Mouse (Mus musculus) limb, embryonic 10.5 days (tissue): ENCODE data around the gene Mvk. TPM values are rescaled to one million over a fixed set of nuclear protein-coding genes. Genes with fewer than 3 reads are reported as not detected.

Experiments
- DNase-seq: peaks from one replicate; pipeline ENCODE4 v3.0.0-alpha.2; 2017; ENCODE audit warnings: low spot score
- H3K27ac ChIP-seq: fragments of 300-500 bp; sonication (generic); 2 replicates; pipeline ENCODE4 v1.5.1; 2016; ENCODE audit warnings: mild to moderate bottlenecking
- H3K27me3 ChIP-seq: fragments of 300-500 bp; sonication (generic); 2 replicates; pipeline ENCODE4 v1.6.1; 2016; ENCODE audit warnings: low read depth, mild to moderate bottlenecking; ENCODE audit not compliant: poor library complexity, severe bottlenecking
- H3K36me3 ChIP-seq: fragments of 300-500 bp; sonication (generic); 2 replicates; pipeline ENCODE4 v1.6.1; 2016; ENCODE audit warnings: mild to moderate bottlenecking, moderate library complexity
- H3K4me1 ChIP-seq: fragments of 300-500 bp; sonication (generic); 2 replicates; pipeline ENCODE4 v1.6.1; 2016
- H3K4me3 ChIP-seq: fragments of 300-500 bp; sonication (generic); 2 replicates; pipeline ENCODE4 v1.5.1; 2016; ENCODE audit warnings: mild to moderate bottlenecking, moderate library complexity
- H3K9me3 ChIP-seq: fragments of 300-500 bp; sonication (generic); replicated peaks from 2 replicates; pipeline ENCODE4 v1.6.1; 2016; ENCODE audit warnings: mild to moderate bottlenecking
- WGBS: fragments of 180-500 bp; shearing (Covaris S2); methylation state at CpG from one replicate; pipeline ENCODE4 v1.1.7; 2016; 5-methylcytosine and 5-hydroxymethylcytosine counted together
- polyA plus RNA-seq: library from polyadenylated mRNA; unstranded; fragments of >200 nt; fragmentation: Nextera tagmentation; extraction: Ambion mirVana; gene quantifications from 2 replicates; pipeline ENCODE4 v1.2.1, GENCODE M21; 2016

Mvk gene
- polyA plus RNA-seq, 1 experiment from 2014 or later: 55.2 TPM

DNA sequence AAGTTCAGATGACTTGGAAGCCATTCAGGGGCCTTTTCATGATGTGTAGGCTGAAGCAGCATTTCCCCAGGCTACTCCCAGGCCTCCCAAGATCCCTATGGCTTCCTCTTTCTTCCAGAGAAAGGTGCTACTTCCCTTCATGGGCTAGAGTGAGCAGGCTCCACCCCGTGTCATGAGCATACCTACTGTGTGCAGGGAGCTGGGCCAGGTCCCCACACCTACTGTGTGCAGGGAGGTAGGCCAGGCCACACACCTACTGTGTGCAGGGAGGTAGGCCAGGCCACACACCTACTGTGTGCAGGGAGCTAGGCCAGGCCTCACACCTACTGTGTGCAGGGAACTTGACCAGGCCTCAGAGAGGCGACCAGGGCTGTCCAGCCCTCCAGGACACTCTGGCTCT is 20.5 kb downstream of the Mvk start:
- 92% methylated on average over 2 of the region's 2 CpGs for WGBS
- no peak overlapping the region for H3K4me3 ChIP-seq
- H3K27me3 ChIP-seq: peaks cover 37% of the 10 kb centered on the region; the same call in 1 of the 2 replicates
- H3K36me3 ChIP-seq: no peaks in the 10 kb centered on the region
- no peak for DNase-seq
- peaks cover 77% of the 10 kb centered on the region for H3K4me1 ChIP-seq
- H3K9me3 ChIP-seq: no peaks in the 10 kb centered on the region
- peak overlapping the region; percentile 20; the same call in 1 of the 2 replicates for H3K27ac ChIP-seq

DNA sequence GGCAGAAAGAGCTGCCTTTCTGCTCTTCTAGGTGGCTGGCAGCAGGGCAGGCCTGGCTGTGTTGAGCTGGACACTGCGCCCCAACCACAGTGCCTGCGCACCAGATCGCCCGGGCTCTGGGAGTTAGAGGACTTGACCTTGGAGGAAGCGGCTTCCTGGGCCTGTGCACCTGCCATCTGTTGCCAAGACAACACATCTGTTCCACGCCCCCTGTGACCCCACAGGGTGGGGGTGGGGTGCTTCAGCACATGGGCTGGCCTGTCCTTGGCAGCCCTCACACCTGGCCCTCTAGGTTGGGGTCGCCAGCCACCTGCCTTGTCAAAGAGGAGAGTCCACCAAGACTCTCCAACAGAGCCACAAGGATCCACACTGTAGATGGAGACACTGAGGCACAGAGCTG is 21.6 kb downstream of the Mvk start:
- peak overlapping the region; percentile 70 for H3K27ac ChIP-seq
- 47% methylated on average over 7 of the region's 7 CpGs for WGBS
- peak; percentile 67 for DNase-seq
- H3K9me3 ChIP-seq: no peaks in the 10 kb centered on the region
- H3K27me3 ChIP-seq: peaks cover 39% of the 10 kb centered on the region; the same call in 1 of the 2 replicates
- H3K36me3 ChIP-seq: no peaks in the 10 kb centered on the region
- no peak overlapping the region for H3K4me3 ChIP-seq
- peaks cover 66% of the 10 kb centered on the region for H3K4me1 ChIP-seq

DNA sequence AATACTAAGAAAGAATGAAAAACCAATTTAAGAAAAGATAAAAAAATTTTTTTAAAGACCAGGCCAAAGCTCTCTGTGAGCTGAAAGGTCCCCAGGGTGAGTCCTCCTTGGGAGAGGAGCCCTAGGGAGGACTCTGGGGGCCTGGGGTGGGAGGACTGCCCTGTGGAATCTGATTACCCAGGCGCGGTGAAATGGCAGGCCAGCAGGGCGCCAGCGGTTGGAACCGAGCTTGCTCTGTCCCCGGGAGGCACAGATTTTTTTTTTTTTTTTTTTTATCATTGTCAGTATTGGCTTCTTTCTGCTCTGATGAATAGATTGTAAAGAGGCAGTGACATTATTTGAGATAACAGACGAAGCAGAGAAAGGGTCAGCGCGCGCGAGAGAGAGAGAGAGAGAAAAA is 22.9 kb downstream of the Mvk start:
- no peaks in the 10 kb centered on the region for H3K9me3 ChIP-seq
- H3K36me3 ChIP-seq: no peaks in the 10 kb centered on the region
- H3K27me3 ChIP-seq: peaks cover 38% of the 10 kb centered on the region; the same call in 1 of the 2 replicates
- peak overlapping the region; percentile 45 for H3K4me3 ChIP-seq
- no peak for DNase-seq
- H3K4me1 ChIP-seq: peaks cover 53% of the 10 kb centered on the region
- H3K27ac ChIP-seq: peak overlapping the region; percentile 72
- 1% methylated on average over 11 of the region's 11 CpGs for WGBS

DNA sequence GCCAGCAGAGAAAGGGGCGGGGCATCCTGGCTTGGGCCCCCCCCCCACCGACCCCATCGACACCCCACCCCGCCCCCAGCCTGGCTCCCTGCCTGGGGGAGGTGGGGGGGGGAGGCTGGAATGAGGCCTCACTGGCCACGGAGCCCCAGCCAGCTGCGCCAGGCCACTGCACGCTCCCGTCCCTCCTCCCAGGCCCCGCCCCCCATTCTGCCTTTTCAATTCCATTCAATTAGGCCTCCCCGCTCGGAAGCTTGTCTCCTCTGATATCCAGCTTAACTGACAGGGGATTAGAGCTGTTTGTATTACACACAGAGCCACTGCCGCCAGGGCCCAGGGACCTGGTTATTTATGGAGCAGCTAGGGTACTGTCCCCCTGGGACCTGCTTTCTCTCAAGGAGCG is 23.4 kb downstream of the Mvk start:
- 0% methylated on average over 9 of the region's 13 CpGs for whole genome bisulfite sequencing
- no peaks in the 10 kb centered on the region for H3K36me3 ChIP-seq
- H3K4me1 ChIP-seq: peaks cover 49% of the 10 kb centered on the region
- peak; percentile 84 for DNase-seq
- H3K27me3 ChIP-seq: peaks cover 36% of the 10 kb centered on the region
- H3K9me3 ChIP-seq: no peaks in the 10 kb centered on the region
- H3K27ac ChIP-seq: peak overlapping the region; percentile 72
- peak overlapping the region; percentile 45 for H3K4me3 ChIP-seq

DNA sequence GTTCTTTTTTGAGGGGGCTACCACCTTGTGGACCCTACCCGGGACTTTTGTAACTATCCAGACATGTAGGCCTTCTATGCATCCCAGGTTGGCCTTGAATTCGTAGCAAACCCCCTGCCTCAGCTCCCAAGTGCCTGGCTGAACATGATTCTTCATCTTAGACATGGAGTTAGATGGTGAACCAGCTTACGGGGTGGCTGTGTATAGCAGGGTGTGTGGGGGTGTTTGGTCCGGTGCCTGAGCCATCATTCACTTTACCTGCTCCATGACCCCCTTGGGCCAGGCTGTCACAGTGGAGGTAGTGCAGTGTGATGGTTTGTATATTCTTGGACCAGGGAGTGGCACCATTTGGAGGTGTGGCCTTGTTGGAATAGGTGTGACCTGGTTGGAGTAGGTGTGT is 23.9 kb downstream of the Mvk start:
- 72% methylated on average over 4 of the region's 4 CpGs for WGBS
- no peak for DNase-seq
- peak overlapping the region; percentile 45; the same call in 1 of the 2 replicates for H3K4me3 ChIP-seq
- peak overlapping the region; percentile 72 for H3K27ac ChIP-seq
- no peaks in the 10 kb centered on the region for H3K36me3 ChIP-seq
- H3K27me3 ChIP-seq: peaks cover 40% of the 10 kb centered on the region
- peaks cover 47% of the 10 kb centered on the region for H3K4me1 ChIP-seq
- H3K9me3 ChIP-seq: no peaks in the 10 kb centered on the region

DNA sequence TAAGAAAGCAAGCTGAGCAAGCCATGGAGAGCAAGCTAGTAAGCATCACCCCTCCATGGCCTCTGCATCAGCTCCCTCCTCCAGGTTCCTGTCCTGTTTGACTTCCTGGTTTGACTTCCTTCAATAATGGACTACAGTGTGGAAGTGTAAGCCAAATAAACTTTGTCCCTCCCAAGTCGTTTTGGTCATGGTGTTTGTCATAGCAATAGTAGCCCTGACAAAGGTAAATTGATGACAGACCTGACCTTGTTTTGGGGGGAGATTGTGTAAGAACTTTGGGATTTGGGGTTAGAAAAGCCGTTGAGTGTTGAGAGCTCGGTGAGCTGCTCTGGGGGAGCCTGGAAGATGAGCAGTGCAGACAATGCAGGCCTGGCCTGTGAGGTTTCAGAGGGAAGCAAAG is 26.3 kb downstream of the Mvk start:
- 75% methylated on average over 3 of the region's 3 CpGs for WGBS
- H3K4me3 ChIP-seq: no peak overlapping the region
- no peaks in the 10 kb centered on the region for H3K9me3 ChIP-seq
- no peak for DNase-seq
- H3K27ac ChIP-seq: no peak overlapping the region
- H3K4me1 ChIP-seq: peaks cover 55% of the 10 kb centered on the region
- H3K27me3 ChIP-seq: peaks cover 49% of the 10 kb centered on the region
- H3K36me3 ChIP-seq: no peaks in the 10 kb centered on the region

DNA sequence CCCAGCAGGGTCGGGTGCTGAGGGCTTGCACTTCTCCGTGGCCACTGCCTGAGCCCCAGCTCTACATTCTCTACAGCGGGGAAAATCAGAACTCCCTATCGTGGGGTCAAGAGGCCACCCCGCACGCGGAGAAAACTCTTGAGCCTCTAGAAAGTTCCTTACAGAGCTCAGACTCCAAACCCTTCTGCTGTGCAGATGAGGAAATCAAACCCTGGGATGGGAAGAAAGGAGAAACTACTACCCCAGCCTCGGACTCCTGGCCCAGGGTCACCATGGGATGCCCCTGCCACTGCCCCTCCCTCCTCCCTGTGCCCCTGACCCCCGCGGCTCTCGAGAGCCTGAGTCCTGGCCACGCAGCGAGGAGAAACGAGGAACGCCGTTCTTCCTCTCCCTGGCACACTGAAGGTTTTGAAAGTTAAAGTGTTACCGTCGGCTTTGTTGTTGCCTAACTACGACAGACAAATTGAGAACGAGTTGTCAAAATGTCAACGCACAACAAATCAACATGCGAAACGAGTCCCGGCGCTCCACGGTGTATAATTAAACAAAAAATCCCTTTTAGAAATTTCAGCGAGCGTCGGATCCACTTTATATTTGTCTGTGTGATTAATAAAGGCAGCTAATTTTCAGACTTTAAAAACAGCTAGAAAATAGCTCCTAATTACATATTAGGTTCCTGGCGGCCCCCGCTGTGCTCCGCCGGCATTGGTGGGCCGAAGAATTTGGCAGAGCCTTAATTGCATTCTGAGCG is 30.8 kb downstream of the Mvk start:
- WGBS: 32% methylated on average over 35 of the region's 35 CpGs
- Histone ChIP-seq H3K27ac (peak overlapping the region; percentile 56), H3K4me3 (peak overlapping the region; percentile 23), H3K27me3 (peaks cover 72% of the 10 kb centered on the region), H3K36me3 (no peaks in the 10 kb centered on the region), H3K9me3 (no peaks in the 10 kb centered on the region), H3K4me1 (peaks cover 24% of the 10 kb centered on the region)
- peak; percentile 51 for DNase-seq

DNA sequence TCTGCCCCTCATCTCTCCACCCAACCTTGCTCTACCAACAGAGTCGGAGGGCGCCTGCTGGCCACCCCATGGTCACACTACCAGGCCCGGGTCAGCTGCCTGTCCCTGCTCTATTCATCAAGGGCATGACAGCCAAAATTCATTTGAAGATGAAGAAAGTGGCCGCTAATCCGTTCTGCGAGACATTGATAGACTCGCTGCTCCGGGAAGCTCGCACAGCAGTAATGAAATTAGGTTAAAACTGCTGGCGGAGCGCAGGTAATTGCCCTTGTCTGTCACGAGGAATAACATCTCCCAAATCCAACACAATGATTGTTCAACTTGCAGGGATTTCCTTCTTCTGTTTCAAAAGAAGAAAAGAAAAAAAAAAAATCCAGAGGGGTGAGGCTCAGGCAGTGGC is 34.2 kb downstream of the Mvk start:
- 80% methylated on average over 12 of the region's 12 CpGs for WGBS
- no peak for DNase-seq
- Histone ChIP-seq H3K4me1 (peaks cover 35% of the 10 kb centered on the region), H3K27me3 (peaks cover 70% of the 10 kb centered on the region), H3K4me3 (no peak overlapping the region), H3K27ac (no peak overlapping the region), H3K36me3 (no peaks in the 10 kb centered on the region), H3K9me3 (no peaks in the 10 kb centered on the region)

DNA sequence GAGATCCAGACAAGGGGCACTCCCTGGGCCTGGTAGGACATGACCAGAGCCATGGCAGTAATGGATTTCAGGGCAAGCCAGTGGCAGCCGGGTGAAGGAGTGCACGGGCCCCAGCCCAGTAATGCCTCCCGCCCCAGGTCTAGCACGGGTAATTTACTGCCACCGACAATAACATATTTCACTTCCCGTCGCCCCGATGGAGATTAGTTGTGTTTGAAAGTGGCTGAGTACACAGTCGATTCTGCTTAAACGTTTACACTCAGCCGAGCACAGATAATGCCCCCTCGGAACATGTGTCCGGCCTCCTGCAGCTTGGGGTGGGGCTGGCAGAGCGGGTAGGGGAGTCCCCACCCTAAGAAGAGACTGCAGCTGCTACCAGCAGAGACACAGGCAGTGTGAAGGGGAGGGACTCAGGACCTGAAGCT is 38.5 kb downstream of the Mvk start:
- H3K27me3 ChIP-seq: peaks cover 34% of the 10 kb centered on the region
- H3K4me1 ChIP-seq: peaks cover 11% of the 10 kb centered on the region
- DNase-seq: no peak
- no peaks in the 10 kb centered on the region for H3K36me3 ChIP-seq
- H3K9me3 ChIP-seq: no peaks in the 10 kb centered on the region
- WGBS: 18% methylated on average over 14 of the region's 14 CpGs
- H3K4me3 ChIP-seq: no peak overlapping the region
- no peak overlapping the region for H3K27ac ChIP-seq

DNA sequence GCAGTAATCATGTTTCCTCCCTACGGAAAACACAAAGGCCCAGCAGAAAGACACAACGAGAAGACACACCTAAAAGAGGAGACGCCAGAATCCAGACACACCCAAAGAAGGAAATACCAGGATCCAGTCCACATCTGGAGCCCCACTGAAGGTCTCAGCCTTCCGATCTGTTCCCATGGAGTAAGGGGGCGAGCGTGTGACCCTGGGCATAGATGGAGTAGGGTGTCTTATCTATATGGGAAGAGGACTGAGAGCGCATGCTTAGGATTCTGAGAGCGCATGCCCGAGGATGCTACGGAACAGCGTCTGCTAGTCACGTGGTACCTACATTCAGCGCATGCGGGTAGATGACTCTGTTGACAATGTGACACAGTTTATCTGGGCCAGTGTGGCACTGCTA is 41.6 kb downstream of the Mvk start:
- no peaks in the 10 kb centered on the region for H3K9me3 ChIP-seq
- 0 out of 2 replicates have a peak, but pooled peaks cover 3% of the 10 kb centered on the region for H3K27me3 ChIP-seq
- H3K36me3 ChIP-seq: no peaks in the 10 kb centered on the region
- peaks cover 19% of the 10 kb centered on the region for H3K4me1 ChIP-seq
- no peak for DNase-seq
- no peak overlapping the region for H3K27ac ChIP-seq
- H3K4me3 ChIP-seq: no peak overlapping the region
- 93% methylated on average over 14 of the region's 14 CpGs for WGBS

DNA sequence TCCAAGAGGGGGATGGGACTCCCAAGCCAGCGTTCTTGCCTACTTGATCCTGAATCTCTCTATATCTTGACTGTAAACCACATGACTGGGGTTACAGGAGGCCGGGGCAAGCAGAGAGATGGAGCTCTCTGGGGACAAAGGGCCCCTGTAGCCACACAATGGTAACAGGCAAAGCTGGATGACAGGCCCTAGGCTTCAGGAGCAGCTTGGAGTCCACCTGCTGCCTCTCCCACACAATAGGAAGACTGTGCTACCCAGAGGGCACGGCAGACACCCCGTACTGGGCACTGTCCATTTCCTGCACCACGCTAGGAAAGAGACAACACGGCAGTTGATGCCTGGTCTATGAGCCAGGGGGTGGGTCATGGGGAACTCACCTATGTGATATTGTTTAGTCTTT is 45.5 kb downstream of the Mvk start:
- DNase-seq: no peak
- 91% methylated on average over 6 of the region's 6 CpGs for WGBS

DNA sequence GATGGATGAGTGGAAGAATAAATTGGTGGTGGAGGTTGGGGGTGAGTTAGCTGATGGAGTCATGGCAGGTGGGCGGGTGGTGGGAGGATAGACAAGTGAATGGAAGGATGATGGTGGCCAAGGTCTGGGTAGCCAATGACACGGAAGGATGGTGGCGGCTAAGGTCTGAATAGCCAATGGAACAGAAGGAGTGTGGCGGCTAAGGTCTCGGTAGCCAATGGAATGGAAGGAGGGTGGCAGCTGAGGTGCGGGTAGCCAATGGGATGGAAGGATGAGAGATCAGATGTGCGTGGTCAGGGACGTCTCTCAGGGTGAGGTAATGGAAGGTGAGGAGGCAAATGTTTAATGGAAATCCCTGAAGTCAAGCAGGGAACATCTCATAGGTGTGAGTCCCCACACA is 46.2 kb downstream of the Mvk start:
- Histone ChIP-seq H3K4me3 (no peak overlapping the region), H3K27me3 (no peaks in the 10 kb centered on the region), H3K9me3 (no peaks in the 10 kb centered on the region), H3K27ac (no peak overlapping the region), H3K36me3 (no peaks in the 10 kb centered on the region), H3K4me1 (peaks cover 11% of the 10 kb centered on the region; the same call in 1 of the 2 replicates)
- no peak for DNase-seq
- 95% methylated on average over 8 of the region's 8 CpGs for WGBS

More for the DNA sequence above, 45.5 kb downstream of the Mvk start:
- H3K36me3 ChIP-seq: no peaks in the 10 kb centered on the region
- H3K9me3 ChIP-seq: no peaks in the 10 kb centered on the region
- no peak overlapping the region for H3K27ac ChIP-seq
- no peaks in the 10 kb centered on the region for H3K27me3 ChIP-seq
- no peak overlapping the region for H3K4me3 ChIP-seq
- H3K4me1 ChIP-seq: peaks cover 11% of the 10 kb centered on the region; the same call in 1 of the 2 replicates

DNA sequence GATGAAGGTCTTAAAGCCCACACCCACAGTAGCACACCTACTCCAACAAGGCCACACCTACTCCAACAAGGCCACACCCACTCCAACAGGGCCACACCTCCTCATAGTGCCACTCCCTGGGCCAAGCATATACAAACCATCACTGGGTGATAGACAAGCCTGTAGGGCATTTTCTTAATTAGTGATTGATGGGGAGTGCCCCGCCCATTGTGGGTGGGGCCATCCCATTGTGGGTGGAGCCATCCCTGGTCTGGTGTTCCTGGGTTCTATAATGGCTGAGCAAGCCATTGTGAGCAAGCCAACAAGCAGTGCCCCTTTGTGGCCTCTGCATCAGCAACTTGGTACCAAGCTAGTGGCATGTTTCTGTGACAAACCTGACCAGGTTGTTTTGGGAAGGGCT is 50.7 kb downstream of the Mvk start:
- Histone ChIP-seq H3K27ac (no peak overlapping the region), H3K27me3 (no peaks in the 10 kb centered on the region), H3K4me1 (0 out of 2 replicates have a peak, but pooled peaks cover 5% of the 10 kb centered on the region), H3K9me3 (no peaks in the 10 kb centered on the region), H3K36me3 (no peaks in the 10 kb centered on the region), H3K4me3 (no peak overlapping the region)
- no peak for DNase-seq
- 32% methylated on average over 1 of the region's 1 CpGs for WGBS
